In genomic region chr5:107778763-107779162, GRCm38 (mm10) we compare ENCODE assay signal across 18 mouse cellular contexts. TPM values are rescaled to one million over a fixed set of nuclear protein-coding genes. Genes with fewer than 3 reads are reported as not detected.
"Had no signal": no experiment of that assay in that cellular context is flagged by ENCODE, and none has a peak within 500 bp of the region (broad histone marks: within the 10 kb centered on the region; RNA-seq: fewer than 3 reads in every experiment).

No protein-coding gene starts in this region.

- ATAC-seq: midbrain, embryonic 15.5 days had no signal

- DNase-seq: kidney, postnatal 10 days; kidney, postnatal 36 days; layer of hippocampus, postnatal 36 days; liver, embryonic 13.5 days; lung, adult 2 months; lung, postnatal 14 days; lung, postnatal 4 days; retina, postnatal 1 day; thymus, adult 18-20 months; thymus, postnatal 36 days had no signal

RNA-seq across cellular contexts. Expression of gene Ube2d2b, which starts 51.1 kb away (rescaled TPM):
- polyA plus RNA-seq: limb, embryonic 14.5 days; liver, adult 2 months; lung, adult 2 months; neural tube, embryonic 13.5 days; small intestine, adult 2 months; spleen, adult 2 months had no signal

RNA-seq across cellular contexts. Expression of gene Gfi1, which starts 52.9 kb away (rescaled TPM):
- polyA plus RNA-seq: kidney, embryonic 15.5 days; midbrain, embryonic 12.5 days; midbrain, embryonic 15.5 days had no signal
